Mouse (Mus musculus) MEL (cell line): ENCODE data around the gene Fam160b1. TPM values are rescaled to one million over a fixed set of nuclear protein-coding genes. Genes with fewer than 3 reads are reported as not detected.

Experiments
- DNase-seq: peaks from one replicate; pipeline ENCODE4 v3.0.0; 2011; ENCODE audit warnings: low read depth, low spot score
- H3K27ac ChIP-seq: 2 replicates; pipeline ENCODE4 v1.5.1; 2012; ENCODE audit warnings: low read depth, mild to moderate bottlenecking, control low read depth, low read length, moderate library complexity; ENCODE audit not compliant: control insufficient read depth
- H3K27me3 ChIP-seq, 2 experiments: fragments of 150-350 bp in 1 of 2; sonication (generic) in 1 of 2; 2 replicates each; pipeline ENCODE4 v1.6.1; 2012; ENCODE audit warnings: low read length in 2 of 2, mild to moderate bottlenecking in 2 of 2, improper control_type of control experiment in 1 of 2, moderate library complexity in 1 of 2; ENCODE audit not compliant: insufficient read depth in 2 of 2, control insufficient read depth in 1 of 2
- H3K36me3 ChIP-seq, 2 experiments: 2 replicates each; pipeline ENCODE4 v1.6.1; 2012 to 2014; ENCODE audit warnings: low read length in 2 of 2, improper control_type of control experiment in 1 of 2, inconsistent platforms in 1 of 2, mild to moderate bottlenecking in 1 of 2; ENCODE audit not compliant: insufficient read depth in 2 of 2, control insufficient read depth in 1 of 2
- H3K4me1 ChIP-seq, 2 experiments: fragments of 150-350 bp in 1 of 2; sonication (generic) in 1 of 2; 2 replicates each; pipeline ENCODE4 v1.6.1; 2012; ENCODE audit warnings: low read length in 2 of 2, improper control_type of control experiment in 1 of 2, mild to moderate bottlenecking in 1 of 2; ENCODE audit not compliant: insufficient read depth in 2 of 2, control insufficient read depth in 1 of 2
- H3K4me3 ChIP-seq, 2 experiments: fragments of 150-350 bp in 1 of 2; sonication (generic) in 1 of 2; 2 replicates each; pipeline ENCODE4 v1.5.1; 2012; ENCODE audit warnings: low read depth in 2 of 2, low read length in 2 of 2, mild to moderate bottlenecking in 2 of 2, moderate library complexity in 2 of 2, control low read depth in 1 of 2, improper control_type of control experiment in 1 of 2; ENCODE audit not compliant: control insufficient read depth in 1 of 2, insufficient read depth in 1 of 2
- H3K79me2 ChIP-seq: 2 replicates; pipeline ENCODE4 v1.6.1; 2012; ENCODE audit warnings: mild to moderate bottlenecking, low read length, moderate library complexity; ENCODE audit not compliant: control insufficient read depth, poor library complexity, insufficient read depth
- H3K9ac ChIP-seq: 2 replicates; pipeline ENCODE4 v1.6.1; 2012; ENCODE audit warnings: low read depth, mild to moderate bottlenecking, control low read depth, low read length, moderate library complexity; ENCODE audit not compliant: control insufficient read depth, poor library complexity, severe bottlenecking
- H3K9me3 ChIP-seq: fragments of 150-350 bp; sonication (generic); replicated peaks from 2 replicates; pipeline ENCODE4 v1.6.1; 2012; ENCODE audit warnings: mild to moderate bottlenecking, low read length, improper control_type of control experiment, moderate library complexity; ENCODE audit not compliant: insufficient read depth
- BHLHE40 ChIP-seq: IDR thresholded peaks from 2 replicates; pipeline ENCODE4 v1.6.1; 2012; ENCODE audit warnings: low read depth, mild to moderate bottlenecking, inconsistent platforms, low read length, improper control_type of control experiment, borderline replicate concordance
- CHD1 ChIP-seq: IDR thresholded peaks from 2 replicates; pipeline ENCODE4 v1.6.1; 2012; ENCODE audit warnings: low read depth, mild to moderate bottlenecking, inconsistent platforms, low read length, improper control_type of control experiment
- CHD2 ChIP-seq: IDR thresholded peaks from 2 replicates; pipeline ENCODE4 v1.6.1; 2011; ENCODE audit warnings: low read length, improper control_type of control experiment
- CTCF ChIP-seq, 3 experiments: IDR thresholded peaks in 2 of 3; conservative IDR thresholded peaks in 1 of 3; 2 replicates each; pipeline ENCODE4 v1.5.1; 2011 to 2012; ENCODE audit warnings: low read length in 3 of 3, low read depth in 2 of 3, mild to moderate bottlenecking in 2 of 3, improper control_type of control experiment in 1 of 3, inconsistent platforms in 1 of 3, mixed read lengths in 1 of 3, moderate library complexity in 1 of 3; ENCODE audit not compliant: control insufficient read depth in 1 of 3, insufficient read depth in 1 of 3, poor library complexity in 1 of 3, severe bottlenecking in 1 of 3
- E2F4 ChIP-seq: IDR thresholded peaks from 2 replicates; pipeline ENCODE4 v1.6.1; 2011; ENCODE audit warnings: low read depth, low read length, improper control_type of control experiment, borderline replicate concordance
- ELF1 ChIP-seq: IDR thresholded peaks from 2 replicates; pipeline ENCODE4 v1.6.1; 2014; ENCODE audit warnings: low read depth, mild to moderate bottlenecking, inconsistent platforms, low read length, improper control_type of control experiment, moderate library complexity
- EP300 ChIP-seq, 2 experiments: IDR thresholded peaks; 2 replicates each; pipeline ENCODE4 v1.6.1; 2011; ENCODE audit warnings: improper control_type of control experiment in 2 of 2, low read length in 2 of 2, low read depth in 1 of 2, mild to moderate bottlenecking in 1 of 2
- ETS1 ChIP-seq: IDR thresholded peaks from 2 replicates; pipeline ENCODE4 v1.6.1; 2012; ENCODE audit warnings: low read depth, mild to moderate bottlenecking, inconsistent platforms, low read length, improper control_type of control experiment, moderate library complexity
- GABPA ChIP-seq: IDR thresholded peaks from 2 replicates; pipeline ENCODE4 v1.6.1; 2012; ENCODE audit warnings: low read depth, mild to moderate bottlenecking, inconsistent platforms, low read length, improper control_type of control experiment, moderate library complexity
- GATA1 ChIP-seq: IDR thresholded peaks from 2 replicates; pipeline ENCODE4 v1.6.1; 2011; ENCODE audit warnings: low read depth, low read length, improper control_type of control experiment
- HCFC1 ChIP-seq: IDR thresholded peaks from 2 replicates; pipeline ENCODE4 v1.6.1; 2012; ENCODE audit warnings: low read depth, mild to moderate bottlenecking, inconsistent platforms, low read length, improper control_type of control experiment, moderate library complexity
- JUND ChIP-seq: IDR thresholded peaks from 2 replicates; pipeline ENCODE4 v1.6.1; 2011; ENCODE audit warnings: low read depth, mild to moderate bottlenecking, improper control_type of control experiment, low read length
- KAT2A ChIP-seq: conservative IDR thresholded peaks from 2 replicates; pipeline ENCODE4 v1.6.1; 2012; ENCODE audit warnings: low read depth, low read length, improper control_type of control experiment, inconsistent platforms
- MAFK ChIP-seq: IDR thresholded peaks from 2 replicates; pipeline ENCODE4 v1.6.1; 2011; ENCODE audit warnings: low read depth, mild to moderate bottlenecking, low read length, improper control_type of control experiment, borderline replicate concordance
- MAX ChIP-seq: IDR thresholded peaks from 2 replicates; pipeline ENCODE4 v1.6.1; 2011; ENCODE audit warnings: low read length, improper control_type of control experiment
- MAZ ChIP-seq: IDR thresholded peaks from 2 replicates; pipeline ENCODE4 v1.6.1; 2012; ENCODE audit warnings: low read depth, mild to moderate bottlenecking, inconsistent platforms, low read length, improper control_type of control experiment
- MEF2A ChIP-seq: IDR thresholded peaks from 2 replicates; pipeline ENCODE4 v1.6.1; 2014; ENCODE audit warnings: low read depth, mild to moderate bottlenecking, inconsistent platforms, low read length, improper control_type of control experiment; ENCODE audit not compliant: poor library complexity, insufficient replicate concordance, severe bottlenecking; ENCODE audit errors: extremely low read depth
- MYB ChIP-seq: IDR thresholded peaks from 2 replicates; pipeline ENCODE4 v1.6.1; 2011; ENCODE audit warnings: mild to moderate bottlenecking, low read depth, low read length, improper control_type of control experiment
- MYC ChIP-seq: IDR thresholded peaks from 2 replicates; pipeline ENCODE4 v1.6.1; 2011; ENCODE audit warnings: low read depth, mild to moderate bottlenecking, low read length, improper control_type of control experiment, moderate library complexity
- NELFE ChIP-seq: IDR thresholded peaks from 2 replicates; pipeline ENCODE4 v1.6.1; 2011; ENCODE audit warnings: low read depth, low read length, improper control_type of control experiment
- NRF1 ChIP-seq: IDR thresholded peaks from 2 replicates; pipeline ENCODE4 v1.6.1; 2014; ENCODE audit warnings: low read depth, mild to moderate bottlenecking, inconsistent platforms, low read length, improper control_type of control experiment, moderate library complexity; ENCODE audit not compliant: poor library complexity, insufficient read depth, severe bottlenecking
- POLR2A ChIP-seq, 2 experiments: IDR thresholded peaks; 2 replicates each; pipeline ENCODE4 v1.6.1; 2011 to 2012; ENCODE audit warnings: low read length in 2 of 2, mild to moderate bottlenecking in 2 of 2, control low read depth in 1 of 2, improper control_type of control experiment in 1 of 2, low read depth in 1 of 2, moderate library complexity in 1 of 2; ENCODE audit not compliant: control insufficient read depth in 1 of 2, insufficient read depth in 1 of 2, poor library complexity in 1 of 2
- POLR2AphosphoS2 ChIP-seq: IDR thresholded peaks from 2 replicates; pipeline ENCODE4 v1.6.1; 2011; ENCODE audit warnings: low read length, improper control_type of control experiment
- POLR2AphosphoS5 ChIP-seq: IDR thresholded peaks from 2 replicates; pipeline ENCODE4 v1.6.1; 2012; ENCODE audit warnings: low read depth, borderline replicate concordance, mild to moderate bottlenecking, inconsistent platforms, low read length, moderate library complexity, mixed read lengths
- RCOR1 ChIP-seq: IDR thresholded peaks from 2 replicates; pipeline ENCODE4 v1.6.1; 2012; ENCODE audit warnings: low read depth, mild to moderate bottlenecking, inconsistent platforms, low read length, improper control_type of control experiment
- SIN3A ChIP-seq: IDR thresholded peaks from 2 replicates; pipeline ENCODE4 v1.6.1; 2012; ENCODE audit warnings: low read length, improper control_type of control experiment, inconsistent platforms
- SMC3 ChIP-seq: IDR thresholded peaks from 2 replicates; pipeline ENCODE4 v1.6.1; 2011; ENCODE audit warnings: low read depth, low read length, improper control_type of control experiment
- TBP ChIP-seq: IDR thresholded peaks from 2 replicates; pipeline ENCODE4 v1.8.0; 2011; ENCODE audit warnings: low read depth, low read length, improper control_type of control experiment
- TCF12 ChIP-seq: IDR thresholded peaks from 2 replicates; pipeline ENCODE4 v1.6.1; 2014; ENCODE audit warnings: low read depth, mild to moderate bottlenecking, inconsistent platforms, low read length, improper control_type of control experiment, moderate library complexity
- UBTF ChIP-seq: IDR thresholded peaks from 2 replicates; pipeline ENCODE4 v1.6.1; 2012; ENCODE audit warnings: low read depth, mild to moderate bottlenecking, inconsistent platforms, low read length, improper control_type of control experiment, moderate library complexity, borderline replicate concordance; ENCODE audit not compliant: insufficient read depth
- USF1 ChIP-seq: IDR thresholded peaks from 2 replicates; pipeline ENCODE4 v1.6.1; 2014; ENCODE audit warnings: low read depth, mild to moderate bottlenecking, inconsistent platforms, low read length, improper control_type of control experiment, moderate library complexity
- USF2 ChIP-seq, 2 experiments: IDR thresholded peaks; 2 replicates each; pipeline ENCODE4 v1.6.1; 2011 to 2012; ENCODE audit warnings: improper control_type of control experiment in 2 of 2, low read length in 2 of 2, borderline replicate concordance in 1 of 2, inconsistent platforms in 1 of 2, low read depth in 1 of 2, mild to moderate bottlenecking in 1 of 2; ENCODE audit not compliant: insufficient read depth in 1 of 2
- ZC3H11A ChIP-seq: IDR thresholded peaks from 2 replicates; pipeline ENCODE4 v1.6.1; 2012; ENCODE audit warnings: low read depth, mild to moderate bottlenecking, inconsistent platforms, low read length, improper control_type of control experiment
- ZKSCAN1 ChIP-seq: IDR thresholded peaks from 2 replicates; pipeline ENCODE4 v1.6.1; 2012; ENCODE audit warnings: low read depth, mild to moderate bottlenecking, inconsistent platforms, low read length, improper control_type of control experiment, moderate library complexity
- ZMIZ1 ChIP-seq: IDR thresholded peaks from 2 replicates; pipeline ENCODE4 v1.6.1; 2012; ENCODE audit warnings: low read depth, mild to moderate bottlenecking, inconsistent platforms, low read length, improper control_type of control experiment, moderate library complexity
- ZNF384 ChIP-seq: IDR thresholded peaks from 2 replicates; pipeline ENCODE4 v1.6.1; 2012; ENCODE audit warnings: low read depth, mild to moderate bottlenecking, inconsistent platforms, low read length, improper control_type of control experiment
- polyA plus RNA-seq, 2 experiments: library from polyadenylated mRNA; stranded (reverse) in 1 of 2; unstranded in 1 of 2; fragments of >175 nt in 1 of 2; fragments of >200 nt in 1 of 2; gene quantifications; 2 replicates each; pipeline versions ENCODE4 v1.2.1 to v1.2.4; 2012; ENCODE audit warnings: low replicate concordance in 2 of 2, low read depth in 1 of 2; ENCODE audit not compliant: insufficient read length in 2 of 2, insufficient read depth in 1 of 2, missing spikeins in 1 of 2
- total RNA-seq: library from RNA; depleted of rRNA; stranded (reverse); fragments of 300-350 nt; gene quantifications from 2 replicates; pipeline ENCODE4 v1.2.3, GENCODE M21; 2012

The Fam160b1 gene
- total and polyA plus RNA-seq, 3 experiments, result 8.6 to 28.3 (median 19.0) TPM

DNA sequence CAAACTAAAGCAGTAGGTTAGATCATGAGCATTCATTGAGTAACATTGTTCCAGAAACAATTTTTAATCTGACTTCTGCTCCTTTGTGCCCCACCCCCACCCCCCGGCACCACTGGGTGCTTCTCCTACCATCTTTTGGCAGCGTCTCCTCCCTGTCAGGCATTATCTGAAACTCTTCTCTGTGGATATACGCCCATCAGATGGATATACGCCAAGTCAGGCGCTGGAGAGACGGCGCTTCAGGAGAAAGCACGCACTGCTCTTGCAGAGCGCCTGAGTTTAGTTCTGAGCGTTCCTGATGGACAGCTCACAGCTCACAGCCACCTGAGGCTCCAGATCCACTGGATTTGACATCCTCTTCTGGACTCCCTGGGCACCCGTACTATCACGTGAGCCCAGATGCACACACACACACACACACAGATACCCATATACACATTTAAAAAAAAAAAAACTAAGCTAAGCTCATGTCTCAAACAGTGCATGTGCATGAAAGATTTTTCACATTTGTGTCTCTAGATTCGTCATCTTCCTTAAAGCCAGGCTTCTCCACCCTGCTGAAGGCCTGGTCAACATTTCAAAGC is 21.1 kb upstream of the Fam160b1 start:
- peak; percentile 97 for DNase-seq
- Histone ChIP-seq H3K9ac (peak overlapping the region; percentile 31), H3K9me3 (no peaks in the 10 kb centered on the region), H3K27ac (peak overlapping the region; percentile 32), H3K4me3 (peak overlapping the region; percentile 15 to 19), H3K27me3 (no peaks in the 10 kb centered on the region), H3K4me1 (peaks cover 28% of the 10 kb centered on the region in 2 experiments), H3K36me3 (peaks cover 0 to 28% of the 10 kb centered on the region in 2 experiments; a peak in 2 of 4 replicates), H3K79me2 (no peaks in the 10 kb centered on the region)
- TF ChIP-seq MAX (peak; percentile 69), ELF1 (0 out of 2 replicates have a peak, but pooled peaks have one; percentile 19), MEF2A (no peak), ETS1 (peak; percentile 88), POLR2AphosphoS2 (no peak), UBTF (no peak), JUND (no peak), SIN3A (peak; percentile 83), EP300 (IDR thresholded peaks at IDR 0.05; ENCODE audit: low read depth in 1 of 2, low read length in 2 of 2) (peak; percentile 78 to 88), CHD1 (no peak), MYC (peak; percentile 58; the same call in 1 of the 2 replicates), ZNF384 (peak; percentile 76), GATA1 (peak; percentile 74), MYB (no peak), MAZ (peak; percentile 76), POLR2A (IDR thresholded peaks at IDR 0.05; ENCODE audit: control insufficient read depth in 1 of 2, insufficient read depth in 1 of 2, low read depth in 1 of 2, low read length in 2 of 2, poor library complexity in 1 of 2) (no peak), E2F4 (no peak), HCFC1 (peak; percentile 28; the same call in 1 of the 2 replicates), CTCF (IDR thresholded peaks at IDR 0.05 in 2 of 3, conservative IDR thresholded peaks at IDR 0.05 in 1 of 3; ENCODE audit: control insufficient read depth in 1 of 3, insufficient read depth in 1 of 3, low read depth in 2 of 3, low read length in 3 of 3, poor library complexity in 1 of 3, severe bottlenecking in 1 of 3) (no peak), USF1 (peak; percentile 78), USF2 (IDR thresholded peaks at IDR 0.05; ENCODE audit: borderline replicate concordance in 1 of 2, insufficient read depth in 1 of 2, low read depth in 1 of 2, low read length in 2 of 2) (no peak), ZMIZ1 (no peak), POLR2AphosphoS5 (no peak), SMC3 (no peak), ZKSCAN1 (no peak; the same call in 1 of the 2 replicates), BHLHE40 (peak; percentile 77), CHD2 (peak; percentile 62), TBP (0 out of 2 replicates have a peak, but pooled peaks have one; percentile 34), GABPA (no peak), MAFK (no peak), KAT2A (no peak; the same call in 1 of the 2 replicates), RCOR1 (peak; percentile 77), TCF12 (peak; percentile 82), NRF1 (0 out of 2 replicates have a peak, but pooled peaks have one; percentile 17), ZC3H11A (no peak), NELFE (no peak)
